Comparison of ENCODE assay signal across 27 mouse cellular contexts in genomic region chr5:136212716-136213115, GRCm38 (mm10).
"Had no signal": no experiment of that assay in that cellular context is flagged by ENCODE, and none has a peak within 500 bp of the region (broad histone marks: within the 10 kb centered on the region; RNA-seq: fewer than 3 reads in every experiment).

No protein-coding gene starts in this region.

- H3K9me3 ChIP-seq: hindbrain, embryonic 13.5 days; hindbrain, embryonic 15.5 days; kidney, embryonic 15.5 days; limb, embryonic 13.5 days; limb, embryonic 15.5 days; liver, embryonic 12.5 days had no signal

- DNase-seq: gastrocnemius, adult 2 months; gastrocnemius, postnatal 10 days; gastrocnemius, postnatal 25 days; heart, adult 18-20 months; heart, postnatal 10 days; heart, postnatal 4 days; kidney, adult 11 months; kidney, adult 2 months; kidney, adult 9 months; kidney, postnatal 14 days; kidney, postnatal 36 days; layer of hippocampus, adult 9-11 months; layer of hippocampus, postnatal 36 days; left cerebral cortex, postnatal 4 days had no signal

- H3K27ac ChIP-seq: gastrocnemius, adult 2 months; heart, embryonic 10.5 days; hindbrain, embryonic 10.5 days; hindbrain, embryonic 13.5 days; hindbrain, embryonic 15.5 days; hindbrain, postnatal 0 days; kidney, embryonic 15.5 days; kidney, postnatal 0 days; limb, embryonic 13.5 days; limb, embryonic 15.5 days; liver, embryonic 12.5 days; liver, embryonic 14.5 days had no signal

- H3K4me1 ChIP-seq: heart, embryonic 10.5 days; heart, embryonic 12.5 days; hindbrain, embryonic 10.5 days; hindbrain, embryonic 15.5 days; limb, embryonic 13.5 days; limb, embryonic 15.5 days; liver, embryonic 12.5 days had no signal

- ATAC-seq: hindbrain, postnatal 0 days; intestine, embryonic 16.5 days; liver, embryonic 12.5 days had no signal

- H3K4me2 ChIP-seq: heart, embryonic 12.5 days; hindbrain, embryonic 13.5 days; hindbrain, embryonic 15.5 days; kidney, embryonic 15.5 days; limb, embryonic 13.5 days; limb, embryonic 15.5 days; liver, embryonic 12.5 days had no signal

- H3K4me3 ChIP-seq: gastrocnemius, adult 2 months; heart, embryonic 10.5 days; heart, embryonic 12.5 days; hindbrain, embryonic 10.5 days; hindbrain, embryonic 13.5 days; hindbrain, embryonic 15.5 days; kidney, embryonic 15.5 days; limb, embryonic 13.5 days; limb, embryonic 15.5 days; liver, embryonic 12.5 days had no signal

- H3K36me3 ChIP-seq: heart, embryonic 10.5 days; heart, embryonic 12.5 days; hindbrain, embryonic 10.5 days; hindbrain, embryonic 15.5 days; kidney, embryonic 15.5 days; limb, embryonic 13.5 days; limb, embryonic 15.5 days; liver, embryonic 12.5 days had no signal

- H3K27me3 ChIP-seq: heart, embryonic 12.5 days; hindbrain, embryonic 13.5 days; hindbrain, embryonic 15.5 days; kidney, embryonic 15.5 days; limb, embryonic 13.5 days; limb, embryonic 15.5 days; liver, embryonic 12.5 days had no signal

- H3K9ac ChIP-seq: heart, embryonic 12.5 days; hindbrain, embryonic 13.5 days; hindbrain, embryonic 15.5 days; kidney, embryonic 15.5 days; limb, embryonic 13.5 days; limb, embryonic 15.5 days; liver, embryonic 12.5 days; liver, embryonic 14.5 days had no signal
